Mouse (Mus musculus): ENCODE measurements around the gene Acox3.

Gene Acox3

DNA sequence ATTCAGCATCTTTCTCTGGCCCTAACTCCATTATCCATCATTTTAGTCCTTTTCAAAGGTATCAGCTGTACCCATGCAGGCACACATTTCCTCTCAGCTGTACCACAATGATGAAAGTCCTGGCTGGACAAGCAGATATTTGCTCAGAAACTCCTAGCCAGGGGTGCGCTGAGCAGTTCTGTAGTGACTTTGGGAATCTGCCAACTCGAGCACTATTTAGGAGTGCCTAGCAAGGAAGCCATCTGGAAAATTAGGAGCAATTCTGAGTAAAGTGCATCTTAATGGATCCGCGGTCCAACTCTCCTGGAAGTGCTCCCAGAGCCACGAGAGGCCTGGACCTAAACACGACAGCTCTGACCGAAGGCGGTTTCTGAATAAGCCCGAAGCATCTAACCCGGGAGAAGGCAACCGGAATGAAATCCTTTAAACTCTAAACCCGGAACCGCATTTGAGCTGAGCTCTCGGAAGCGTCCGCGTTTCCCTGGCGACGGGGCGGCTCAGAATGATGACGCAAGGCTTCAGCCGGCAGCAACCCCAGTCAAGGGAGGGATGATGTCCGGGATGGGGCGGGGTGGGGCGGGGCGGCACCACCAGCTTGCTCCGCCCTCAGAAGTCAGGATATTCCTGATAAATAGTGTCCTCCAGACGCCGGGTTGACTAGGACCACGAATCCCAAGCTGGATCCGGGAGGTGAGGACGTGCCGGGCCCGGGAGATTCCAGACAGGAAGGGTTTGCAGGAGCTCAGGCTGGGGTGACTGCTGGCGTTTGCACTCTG, at the start of gene Acox3:
Gene Acox3 (plus strand): TSS at position 596 of the 776 bp plus-strand sequence.
- peak; percentile 81 to 91 for DNase-seq (ENCODE audit: low spot score in 2 of 2)

GRCm38 (mm10) chr5:35536271-35536670, 46.6 kb upstream of the Acox3 start:
- no peak for DNase-seq (ENCODE audit: low spot score in 2 of 2)

DNA sequence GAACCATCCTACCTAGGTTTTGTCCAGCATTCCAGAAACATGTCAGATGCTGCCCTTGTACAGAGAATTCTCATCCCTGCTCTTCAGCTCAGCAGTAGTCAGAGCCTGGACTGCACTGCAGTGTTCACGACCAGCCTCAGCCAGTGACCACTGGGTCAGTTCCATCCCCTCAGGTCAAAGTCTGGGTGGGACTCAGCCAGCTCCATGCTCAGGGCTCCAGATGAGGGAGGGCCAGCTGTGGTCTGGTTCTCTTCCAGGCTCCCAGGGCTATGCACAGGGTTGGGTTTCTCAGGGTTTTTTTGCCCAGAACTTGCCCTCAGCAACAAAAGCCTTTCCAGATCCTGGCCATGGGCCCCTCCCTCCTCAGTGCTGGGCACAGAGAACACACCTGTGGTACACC, 45.4 kb upstream of the Acox3 start:
- no peak for DNase-seq (ENCODE audit: low spot score in 2 of 2)

GRCm38 (mm10) chr5:35538022-35538421, 44.8 kb upstream of the Acox3 start:
- no peak for DNase-seq (ENCODE audit: low spot score in 2 of 2)

DNA sequence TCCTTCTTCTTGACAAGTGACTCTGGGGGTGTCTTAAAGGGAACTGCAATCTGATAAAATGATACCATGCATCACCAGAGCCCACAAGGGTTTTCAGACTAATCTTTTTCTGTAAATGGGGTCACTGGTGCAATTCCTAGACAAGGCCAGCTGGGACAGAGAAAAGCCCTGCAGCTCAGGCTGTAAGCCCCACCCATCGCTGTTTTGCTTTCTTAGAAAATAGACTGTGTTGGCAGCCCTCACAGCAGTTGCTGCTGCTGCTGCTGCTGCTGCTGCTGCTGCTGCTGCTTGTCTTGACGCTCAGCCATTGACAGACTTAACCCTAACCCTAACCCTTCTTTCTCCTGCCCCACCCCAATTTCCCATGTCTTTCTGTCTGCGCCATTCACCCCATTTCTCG, 43.3 kb upstream of the Acox3 start:
- DNase-seq (ENCODE audit: low spot score in 2 of 2) = no peak

- no peak for DNase-seq (ENCODE audit: low spot score in 2 of 2)
Observed at GRCm38 (mm10) chr5:35540555-35540954, 42.3 kb upstream of the Acox3 start.

- DNase-seq (ENCODE audit: low spot score in 2 of 2) = no peak
Observed at GRCm38 (mm10) chr5:35541059-35541790, 41.6 kb upstream of the Acox3 start.

- no peak for DNase-seq (ENCODE audit: low spot score in 2 of 2)
Observed at GRCm38 (mm10) chr5:35546127-35546526, 36.7 kb upstream of the Acox3 start.

GRCm38 (mm10) chr5:35551855-35552837, 30.7 kb upstream of the Acox3 start:
- no peak for DNase-seq (ENCODE audit: low spot score in 2 of 2)

- no peak for DNase-seq (ENCODE audit: low spot score in 2 of 2)
Observed at GRCm38 (mm10) chr5:35552838-35553539, 29.9 kb upstream of the Acox3 start.

GRCm38 (mm10) chr5:35556393-35556792, 26.4 kb upstream of the Acox3 start:
- no peak for DNase-seq (ENCODE audit: low spot score in 2 of 2)

GRCm38 (mm10) chr5:35557946-35558621, 24.8 kb upstream of the Acox3 start:
- no peak for DNase-seq (ENCODE audit: low spot score in 2 of 2)

- DNase-seq (ENCODE audit: low spot score in 2 of 2) = no peak
Observed at GRCm38 (mm10) chr5:35559447-35559846, 23.4 kb upstream of the Acox3 start.

DNA sequence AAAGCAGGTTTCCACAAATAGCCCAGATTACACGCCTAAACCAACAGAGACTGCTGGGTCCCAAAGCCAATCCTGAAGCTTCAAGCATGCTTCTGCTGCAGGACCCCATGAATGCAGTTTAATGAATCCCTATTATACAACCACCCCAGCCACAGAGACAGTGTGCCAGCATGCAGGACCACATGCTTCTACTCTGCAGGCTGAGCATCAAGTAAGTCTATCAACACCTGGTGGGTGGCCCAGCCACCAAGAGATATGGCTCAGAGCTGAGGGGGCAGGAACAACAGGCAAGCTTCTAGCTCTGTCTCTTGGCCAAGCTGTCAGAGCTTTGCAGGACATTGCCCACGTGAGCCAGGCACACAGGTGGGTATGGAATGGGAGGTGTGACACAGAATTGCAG, 20.2 kb upstream of the Acox3 start:
- DNase-seq (ENCODE audit: low spot score in 2 of 2) = no peak

DNA sequence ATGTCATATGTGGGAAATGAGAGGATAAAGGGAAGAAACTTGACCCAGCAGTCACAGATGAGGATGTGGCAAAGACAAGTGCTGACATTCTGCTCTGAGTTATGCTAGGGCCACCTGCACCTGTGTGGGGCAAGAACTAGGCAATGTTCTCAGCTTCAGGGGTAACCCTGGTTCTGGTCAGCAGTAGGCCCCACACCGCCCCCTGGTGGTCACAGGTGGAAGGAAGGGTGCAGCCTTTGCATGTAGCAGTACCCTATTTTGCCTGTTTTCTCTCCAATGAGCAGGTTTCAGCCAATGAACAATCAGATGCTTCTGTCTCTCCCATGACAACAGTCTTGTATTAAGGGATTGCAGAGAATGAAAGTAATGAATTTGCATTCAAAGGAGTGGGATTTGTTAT, 19.4 kb upstream of the Acox3 start:
- peak; percentile 33 to 70 for DNase-seq (ENCODE audit: low spot score in 2 of 2)

DNA sequence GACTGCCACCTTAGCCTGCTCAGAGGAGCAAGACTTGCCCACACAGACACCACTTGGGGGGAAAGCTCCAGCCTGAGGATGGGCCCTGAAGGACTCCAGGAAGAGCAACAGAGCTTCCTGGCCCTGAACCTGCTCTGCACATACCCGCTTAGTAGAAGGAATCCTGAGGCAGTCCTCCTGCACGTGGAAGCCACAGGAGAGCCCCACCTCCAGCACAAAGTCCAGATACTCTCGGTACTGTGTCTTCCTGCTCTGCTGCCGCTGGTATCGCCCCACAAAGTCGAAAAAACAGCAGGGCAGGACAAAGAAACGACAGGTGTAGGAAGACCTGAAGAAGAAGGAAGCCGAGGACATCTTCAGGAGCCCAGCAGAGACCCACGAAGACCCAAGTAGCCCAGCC, 17.6 kb upstream of the Acox3 start:
- no peak for DNase-seq (ENCODE audit: low spot score in 2 of 2)

DNA sequence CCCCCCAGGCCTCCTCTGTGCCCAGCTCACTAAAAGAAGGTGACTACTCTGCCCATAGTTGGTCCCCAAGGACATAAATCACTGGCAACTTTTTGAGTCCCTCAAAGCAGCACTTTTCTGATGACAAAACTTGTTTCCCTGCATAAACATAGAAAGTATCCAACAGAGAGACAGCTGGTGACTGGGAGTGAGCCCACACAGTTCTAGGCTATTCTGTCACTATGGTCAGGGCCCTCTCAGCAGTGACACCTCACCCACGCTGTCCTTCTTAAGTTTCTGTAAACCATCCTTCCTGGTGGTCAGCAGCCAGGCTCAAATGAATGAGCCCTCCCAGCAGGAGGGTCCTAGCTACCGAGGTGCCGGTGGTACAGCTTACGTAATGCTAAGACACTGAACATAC, 16.2 kb upstream of the Acox3 start:
- no peak for DNase-seq (ENCODE audit: low spot score in 2 of 2)

DNA sequence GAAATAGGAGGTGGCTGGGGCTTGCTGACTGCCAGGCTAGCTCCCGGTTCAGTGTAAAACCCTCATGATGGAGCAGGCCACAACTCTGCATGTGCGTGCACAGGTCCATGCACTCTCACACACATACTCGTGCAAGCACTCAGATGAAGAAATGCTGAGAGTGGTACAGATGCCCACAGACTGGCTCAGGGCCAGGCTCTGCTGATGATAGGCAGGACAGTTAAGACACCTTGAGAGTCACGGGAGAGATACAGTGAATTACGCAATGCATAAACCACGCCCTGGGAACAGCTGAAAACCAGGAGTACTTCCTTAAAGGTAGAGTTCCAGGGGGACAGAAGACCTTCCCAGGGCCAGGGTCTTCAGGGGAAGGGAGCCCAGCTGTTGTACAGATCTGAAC, 11.3 kb upstream of the Acox3 start:
- DNase-seq (ENCODE audit: low spot score in 2 of 2) = no peak

DNA sequence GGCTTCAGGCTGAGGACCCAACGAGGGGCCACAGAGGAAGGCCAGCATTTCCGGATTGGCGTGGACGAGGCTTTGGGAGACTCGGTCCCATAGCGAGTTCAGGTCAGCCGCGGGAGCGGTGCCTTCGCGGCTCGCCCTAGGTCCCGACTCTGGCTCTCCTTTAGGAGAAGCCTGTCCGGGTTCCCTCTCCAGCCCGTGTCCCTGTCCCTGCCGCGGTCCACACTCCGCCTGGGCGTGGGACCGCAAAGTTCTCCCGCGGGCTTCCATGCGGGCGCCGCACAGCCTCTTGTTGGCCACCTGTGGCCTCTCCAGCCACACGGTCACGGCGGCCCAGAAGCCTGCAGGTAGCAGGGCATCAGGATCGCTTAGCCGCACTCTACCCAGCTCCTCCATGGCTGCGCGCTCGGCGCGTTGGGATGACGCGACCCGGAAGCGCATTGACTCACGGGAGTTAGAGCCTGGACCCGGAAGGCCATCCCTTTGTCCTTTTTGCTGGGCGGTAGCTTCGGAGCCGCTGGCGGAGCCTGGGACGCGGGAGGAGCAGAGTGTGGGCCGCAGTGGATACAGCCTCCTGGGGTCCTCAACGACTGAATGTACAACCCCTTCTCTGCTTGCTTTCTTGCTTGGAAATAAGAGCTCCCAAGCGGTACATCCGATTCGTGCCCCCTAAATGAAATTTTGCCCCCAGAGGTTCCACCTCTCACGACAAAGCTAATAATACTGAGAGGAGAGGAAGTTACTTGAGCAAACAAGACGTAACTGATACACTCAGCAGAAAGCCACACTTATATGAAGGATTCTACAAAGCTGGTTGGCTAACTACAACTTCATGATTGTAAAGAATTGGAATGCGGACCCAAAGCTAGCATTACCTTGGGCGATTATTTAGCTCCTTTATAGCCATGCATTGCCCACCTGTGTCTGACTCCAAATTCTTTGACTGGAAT, 7.9 kb upstream of the Acox3 start, which contains the start of gene Trmt44:
Gene Trmt44 (minus strand): TSS at position 418 of the 947 bp plus-strand sequence.
- peak; percentile 68 to 85 for DNase-seq (ENCODE audit: low spot score in 2 of 2)
